Mouse (Mus musculus) cerebellum, postnatal 14 days (tissue): Measurements from ENCODE around the gene Olfr625-ps1.
"Not testable (repeated sequence)": the region's sequence is repeated elsewhere in the genome, so short reads cannot be mapped to it uniquely, and the experiment has no call there.

ENCODE experiments used
- DNase-seq, 2 experiments: peaks; one replicate each; pipeline ENCODE4 v3.0.0; 2021; ENCODE audit warnings: mixed read lengths in 2 of 2

The Olfr625-ps1 gene

GRCm38 (mm10) chr7:103682420-103682819 is at the start of gene Olfr625-ps1:
Gene Olfr625-ps1, plus strand, starts transcription at chr7:103682720.
- no peak for DNase-seq

- DNase-seq = no peak
Measured at GRCm38 (mm10) chr7:103636795-103637194, 45.7 kb upstream of the Olfr625-ps1 start.

- DNase-seq = no peak
Measured at GRCm38 (mm10) chr7:103642602-103643001, 39.9 kb upstream of the Olfr625-ps1 start, which contains the start of gene Olfr622. Gene Olfr622, minus strand, starts transcription at chr7:103642702.

GRCm38 (mm10) chr7:103644070-103644469 is 38.5 kb upstream of the Olfr625-ps1 start:
- no peak for DNase-seq

- DNase-seq = no peak
Measured at GRCm38 (mm10) chr7:103663598-103663997, 18.9 kb upstream of the Olfr625-ps1 start, which contains the start of gene Olfr623. Gene Olfr623, minus strand, starts transcription at chr7:103663698.

- no peak for DNase-seq
Measured at GRCm38 (mm10) chr7:103671091-103671490, 11.4 kb upstream of the Olfr625-ps1 start, which contains the start of gene Olfr624. Gene Olfr624, minus strand, starts transcription at chr7:103671191.

GRCm38 (mm10) chr7:103699469-103699868 is 16.9 kb downstream of the Olfr625-ps1 start:
- DNase-seq = no peak

GRCm38 (mm10) chr7:103712024-103712423 is 29.5 kb downstream of the Olfr625-ps1 start:
- no peak for DNase-seq

- DNase-seq = no peak
Measured at GRCm38 (mm10) chr7:103714371-103714770, 31.9 kb downstream of the Olfr625-ps1 start, which contains the start of gene Olfr243. Gene Olfr243, plus strand, starts transcription at chr7:103714671.

GRCm38 (mm10) chr7:103716398-103716797 is 33.9 kb downstream of the Olfr625-ps1 start:
- DNase-seq = not testable (repeated sequence)

- no peak for DNase-seq
Measured at GRCm38 (mm10) chr7:103730074-103730473, 47.6 kb downstream of the Olfr625-ps1 start, which contains the start of gene Olfr628. Gene Olfr628, plus strand, starts transcription at chr7:103730374.
